Mouse (Mus musculus) forebrain, embryonic 16.5 days (tissue): ENCODE data around the gene Vmn2r63. TPM values are rescaled to one million over a fixed set of nuclear protein-coding genes. Genes with fewer than 3 reads are reported as not detected.
"Not testable (repeated sequence)": the region's sequence is repeated elsewhere in the genome, so short reads cannot be mapped to it uniquely, and the experiment has no call there.

Experiments used
- ATAC-seq: fragments of 200-750 bp; cut with Nextera tagmentation; 2 replicates; pipeline ENCODE4 v1.8.0; 2017; ENCODE audit warnings: mild to moderate bottlenecking, moderate library complexity
- H3K27ac ChIP-seq: fragments of 300-500 bp; sonication (generic); 2 replicates; pipeline ENCODE4 v1.5.1; 2014; ENCODE audit warnings: low read length, control low read depth
- H3K27me3 ChIP-seq: fragments of 300-500 bp; sonication (generic); replicated peaks from 2 replicates; pipeline ENCODE4 v1.6.1; 2014; ENCODE audit warnings: low read length; ENCODE audit not compliant: control insufficient read depth, insufficient read depth
- H3K36me3 ChIP-seq: fragments of 300-500 bp; sonication (generic); 2 replicates; pipeline ENCODE4 v1.6.1; 2014; ENCODE audit not compliant: control insufficient read depth, insufficient read depth
- H3K4me1 ChIP-seq: fragments of 300-500 bp; sonication (generic); replicated peaks from 2 replicates; pipeline ENCODE4 v1.6.1; 2014; ENCODE audit warnings: low read length; ENCODE audit not compliant: control insufficient read depth, insufficient read depth
- H3K4me2 ChIP-seq: fragments of 300-500 bp; sonication (generic); 2 replicates; pipeline ENCODE4 v1.6.1; 2014; ENCODE audit warnings: mild to moderate bottlenecking, low read length, control low read depth
- H3K4me3 ChIP-seq: fragments of 300-500 bp; sonication (generic); replicated peaks from 2 replicates; pipeline ENCODE4 v1.5.1; 2014; ENCODE audit warnings: mild to moderate bottlenecking, low read length, control low read depth
- H3K9ac ChIP-seq: fragments of 300-500 bp; sonication (generic); replicated peaks from 2 replicates; pipeline ENCODE4 v1.6.1; 2014; ENCODE audit warnings: low read depth, low read length, control low read depth
- H3K9me3 ChIP-seq: fragments of 300-500 bp; sonication (generic); 2 replicates; pipeline ENCODE4 v1.6.1; 2016; ENCODE audit warnings: low read length; ENCODE audit not compliant: control insufficient read depth
- WGBS: fragments of 180-500 bp; shearing (Covaris S2); extraction: QIAGEN DNeasy Blood & Tissue Kit; methylation state at CpG from one replicate; pipeline ENCODE4 v1.1.7; 2014; 5-methylcytosine and 5-hydroxymethylcytosine counted together
- microRNA-seq: library from miRNA; unstranded; fragments of <30 nt; microRNA quantifications from one replicate; pipeline ENCODE4, GENCODE M21; 2017
- polyA plus RNA-seq: library from polyadenylated mRNA; unstranded; fragments of >200 nt; fragmentation: Nextera tagmentation; extraction: Ambion mirVana; gene quantifications from 2 replicates; pipeline ENCODE4 v1.2.1, GENCODE M21; 2015

The Vmn2r63 gene
- polyA plus RNA-seq = not detected in 2 replicates

- H3K4me1 ChIP-seq, H3K27ac ChIP-seq, H3K9me3 ChIP-seq, H3K27me3 ChIP-seq, H3K9ac ChIP-seq, H3K4me2 ChIP-seq, ATAC-seq, H3K4me3 ChIP-seq, H3K36me3 ChIP-seq: not testable (repeated sequence)
Observed at GRCm38 (mm10) chr7:42933722-42934121, at the start of gene Vmn2r63. Gene Vmn2r63 (minus strand): TSS chr7:42933822.

- no peak for ATAC-seq
- Histone ChIP-seq H3K36me3 (no peaks in the 10 kb centered on the region), H3K9ac (no peak overlapping the region), H3K4me2 (no peak overlapping the region), H3K4me3 (no peak overlapping the region), H3K27me3 (no peaks in the 10 kb centered on the region), H3K27ac (no peak overlapping the region), H3K4me1 (no peaks in the 10 kb centered on the region), H3K9me3 (peaks cover 12% of the 10 kb centered on the region)
- 94% methylated on average over 10 of the region's 10 CpGs for WGBS
Observed at GRCm38 (mm10) chr7:42980739-42981138, 47.1 kb upstream of the Vmn2r63 start.

- ATAC-seq = no peak
- 85% methylated on average over 11 of the region's 11 CpGs for WGBS
- peaks cover 12% of the 10 kb centered on the region for H3K9me3 ChIP-seq
Observed at GRCm38 (mm10) chr7:42980098-42980497, 46.5 kb upstream of the Vmn2r63 start.

GRCm38 (mm10) chr7:42965246-42965645 is 31.6 kb upstream of the Vmn2r63 start:
- no peaks in the 10 kb centered on the region for H3K4me1 ChIP-seq
- no peak for ATAC-seq
- no peaks in the 10 kb centered on the region for H3K36me3 ChIP-seq
- H3K4me3 ChIP-seq = no peak overlapping the region
- peaks cover 24% of the 10 kb centered on the region for H3K9me3 ChIP-seq
- WGBS = 69% methylated on average over 9 of the region's 9 CpGs
- H3K27ac ChIP-seq = no peak overlapping the region
- H3K4me2 ChIP-seq = no peak overlapping the region
- no peaks in the 10 kb centered on the region for H3K27me3 ChIP-seq
- no peak overlapping the region for H3K9ac ChIP-seq

More at GRCm38 (mm10) chr7:42980098-42980497, 46.5 kb upstream of the Vmn2r63 start:
- no peaks in the 10 kb centered on the region for H3K4me1 ChIP-seq
- no peak overlapping the region for H3K9ac ChIP-seq
- no peak overlapping the region for H3K4me2 ChIP-seq
- H3K36me3 ChIP-seq = no peaks in the 10 kb centered on the region
- H3K27ac ChIP-seq = no peak overlapping the region
- H3K27me3 ChIP-seq = no peaks in the 10 kb centered on the region
- no peak overlapping the region for H3K4me3 ChIP-seq

GRCm38 (mm10) chr7:42898067-42898466 is 35.6 kb downstream of the Vmn2r63 start:
- not testable (repeated sequence) for H3K27ac ChIP-seq, H3K27me3 ChIP-seq, H3K9ac ChIP-seq, H3K4me2 ChIP-seq, ATAC-seq, H3K36me3 ChIP-seq, H3K4me1 ChIP-seq, H3K4me3 ChIP-seq, H3K9me3 ChIP-seq
- 85% methylated on average over 2 of the region's 2 CpGs for WGBS

GRCm38 (mm10) chr7:42878090-42878489 is 55.5 kb downstream of the Vmn2r63 start:
- Histone ChIP-seq H3K27ac (no peak overlapping the region), H3K36me3 (no peaks in the 10 kb centered on the region), H3K9ac (no peak overlapping the region), H3K27me3 (no peaks in the 10 kb centered on the region), H3K4me2 (no peak overlapping the region), H3K4me3 (no peak overlapping the region), H3K4me1 (no peaks in the 10 kb centered on the region), H3K9me3 (0 out of 2 replicates have a peak, but pooled peaks cover 2% of the 10 kb centered on the region)
- no peak for ATAC-seq
- WGBS = 42% methylated on average over 23 of the region's 23 CpGs

GRCm38 (mm10) chr7:42866801-42867458 is 66.7 kb downstream of the Vmn2r63 start, which contains the start of gene Gm2381:
Gene Gm2381 (minus strand): TSS chr7:42867234.
- not testable (repeated sequence) for H3K4me3 ChIP-seq, H3K27ac ChIP-seq, H3K4me2 ChIP-seq, H3K36me3 ChIP-seq, H3K27me3 ChIP-seq, H3K9me3 ChIP-seq, H3K4me1 ChIP-seq, ATAC-seq, H3K9ac ChIP-seq
- WGBS = 86% methylated on average over 8 of the region's 8 CpGs

Small RNAs within 50 kb of the gene (microRNA-seq; reads per million reads assigned to microRNA genes)
- not detected for gene Gm23256

Other genes with a start within 250 kb of the Vmn2r63 start
- gene Zfp975, start 241.1 kb downstream of the Vmn2r63 start, polyA plus RNA-seq = 6.8 and 7.9 TPM in 2 replicates
- not detected in 2 replicates for gene Gm17067, start 206.8 kb downstream of the Vmn2r63 start, polyA plus RNA-seq
- not detected in 2 replicates for gene Vmn2r62, start 140.3 kb downstream of the Vmn2r63 start, polyA plus RNA-seq
- not detected in 2 replicates for gene Gm2381, start 66.6 kb downstream of the Vmn2r63 start, polyA plus RNA-seq
- not detected in 2 replicates for gene Gm9268, start 84.9 kb upstream of the Vmn2r63 start, polyA plus RNA-seq
- not detected in 2 replicates for gene Zfp936, start 180.4 kb upstream of the Vmn2r63 start, polyA plus RNA-seq